Mouse (Mus musculus): ENCODE results near the gene Qrich2.
"Not testable (repeated sequence)": the region's sequence is repeated elsewhere in the genome, so short reads cannot be mapped to it uniquely, and the experiment has no call there.

Gene Qrich2

GRCm38 (mm10) chr11:116466141-116466540 is at the start of gene Qrich2:
Gene Qrich2 (minus strand): TSS chr11:116466241.
- no peak for DNase-seq (ENCODE audit: low spot score)

GRCm38 (mm10) chr11:116515330-116516020 is 49.4 kb upstream of the Qrich2 start:
- DNase-seq (ENCODE audit: low spot score), result no peak

GRCm38 (mm10) chr11:116513531-116514038 is 47.5 kb upstream of the Qrich2 start:
- no peak for DNase-seq (ENCODE audit: low spot score)

DNA sequence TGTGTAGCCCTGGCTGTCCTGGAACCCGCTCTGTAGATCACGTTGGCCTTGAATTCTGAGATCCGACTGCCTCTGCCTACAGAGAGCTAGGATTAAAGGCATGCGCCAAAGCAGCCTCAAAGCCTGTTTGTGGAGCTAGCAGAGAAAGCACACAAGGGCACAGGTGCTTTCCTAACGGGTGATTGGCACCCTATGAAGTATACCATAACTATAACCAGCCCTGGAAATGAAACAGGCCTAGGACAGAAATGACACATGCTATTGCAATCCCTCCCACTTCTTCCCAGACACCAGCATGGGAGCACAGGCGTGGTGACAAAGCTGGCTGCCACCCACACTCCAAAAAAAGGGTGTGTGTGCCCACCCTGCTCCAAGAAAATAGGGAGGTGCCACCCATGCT is 46.9 kb upstream of the Qrich2 start:
- DNase-seq (ENCODE audit: low spot score), result no peak

GRCm38 (mm10) chr11:116512154-116512553 is 46.1 kb upstream of the Qrich2 start:
- no peak for DNase-seq (ENCODE audit: low spot score)

GRCm38 (mm10) chr11:116511301-116511868 is 45.3 kb upstream of the Qrich2 start:
- DNase-seq (ENCODE audit: low spot score), result peak; percentile 46

- no peak for DNase-seq (ENCODE audit: low spot score)
These were observed 42.6 kb upstream of the Qrich2 start for GRCm38 (mm10) chr11:116508689-116509088.

- DNase-seq (ENCODE audit: low spot score), result no peak
These were observed 40.3 kb upstream of the Qrich2 start for GRCm38 (mm10) chr11:116506151-116506875.

DNA sequence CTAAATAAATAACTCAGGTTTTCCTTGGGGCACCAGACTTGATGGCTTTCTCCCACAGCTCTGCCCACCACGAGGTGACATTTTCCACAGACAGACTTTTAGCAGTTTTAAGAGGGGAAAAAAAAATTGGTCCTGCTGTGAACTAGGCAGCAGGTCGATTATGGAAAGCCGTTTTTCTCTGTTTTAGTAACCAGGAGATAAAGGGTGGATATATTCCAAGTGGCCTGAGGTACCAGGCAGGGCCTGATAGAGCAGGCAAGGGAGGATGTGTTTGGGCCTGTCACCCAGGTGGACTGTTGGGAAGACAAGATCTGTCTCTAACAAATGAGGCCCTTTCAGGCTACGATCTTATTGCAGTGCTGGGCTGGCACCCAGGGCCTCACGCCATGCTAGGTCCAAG is 39.5 kb upstream of the Qrich2 start:
- peak; percentile 26 for DNase-seq (ENCODE audit: low spot score)

GRCm38 (mm10) chr11:116504516-116504915 is 38.5 kb upstream of the Qrich2 start:
- no peak for DNase-seq (ENCODE audit: low spot score)

DNA sequence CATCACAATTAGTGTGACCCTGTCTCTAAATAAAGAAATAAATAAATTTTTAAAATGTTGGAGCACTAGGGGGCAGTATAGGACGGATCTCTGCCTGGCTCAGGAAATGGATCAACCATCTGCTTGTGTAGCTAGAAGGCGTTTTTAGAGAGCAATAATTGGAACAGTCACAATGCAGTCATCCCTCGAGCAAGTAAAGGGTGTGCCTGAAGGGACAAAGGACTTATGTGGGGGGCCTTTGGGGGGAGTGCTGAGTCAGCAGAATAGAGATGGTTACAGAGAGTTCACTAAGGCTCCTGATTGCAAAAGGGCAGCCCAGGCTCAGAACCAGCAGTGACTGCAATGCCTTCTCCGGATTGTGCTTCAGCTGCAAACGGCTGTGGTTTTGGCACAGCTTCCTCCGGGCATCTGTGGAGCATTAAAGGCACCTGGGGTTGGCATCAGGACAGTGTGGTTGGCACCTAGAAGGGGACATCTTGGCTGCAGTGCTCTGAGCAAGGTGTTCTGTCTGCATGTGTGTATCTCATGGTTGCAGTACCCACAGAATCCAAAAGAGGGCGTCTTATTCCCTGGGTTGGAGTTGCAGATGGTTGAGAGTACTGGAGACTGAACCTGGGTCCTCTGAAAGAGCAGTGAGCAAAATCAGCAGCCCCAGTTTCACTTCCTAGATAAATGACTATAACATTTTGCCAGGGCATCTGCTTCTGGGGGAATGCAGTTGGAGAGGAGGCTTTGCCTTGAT is 35.1 kb upstream of the Qrich2 start:
- DNase-seq (ENCODE audit: low spot score), result no peak

- no peak for DNase-seq (ENCODE audit: low spot score)
These were observed 33.0 kb upstream of the Qrich2 start for GRCm38 (mm10) chr11:116499018-116499417.

GRCm38 (mm10) chr11:116498596-116498995 is 32.6 kb upstream of the Qrich2 start:
- DNase-seq (ENCODE audit: low spot score), result no peak

- no peak for DNase-seq (ENCODE audit: low spot score)
These were observed 31.3 kb upstream of the Qrich2 start for GRCm38 (mm10) chr11:116497313-116497712.

- peak; percentile 87 for DNase-seq (ENCODE audit: low spot score)
These were observed 28.6 kb upstream of the Qrich2 start for GRCm38 (mm10) chr11:116494474-116495174.

GRCm38 (mm10) chr11:116493795-116494252 is 27.8 kb upstream of the Qrich2 start, which contains the start of gene Prpsap1:
Gene Prpsap1 (minus strand): TSS chr11:116494202.
- DNase-seq (ENCODE audit: low spot score), result peak; percentile 50

DNA sequence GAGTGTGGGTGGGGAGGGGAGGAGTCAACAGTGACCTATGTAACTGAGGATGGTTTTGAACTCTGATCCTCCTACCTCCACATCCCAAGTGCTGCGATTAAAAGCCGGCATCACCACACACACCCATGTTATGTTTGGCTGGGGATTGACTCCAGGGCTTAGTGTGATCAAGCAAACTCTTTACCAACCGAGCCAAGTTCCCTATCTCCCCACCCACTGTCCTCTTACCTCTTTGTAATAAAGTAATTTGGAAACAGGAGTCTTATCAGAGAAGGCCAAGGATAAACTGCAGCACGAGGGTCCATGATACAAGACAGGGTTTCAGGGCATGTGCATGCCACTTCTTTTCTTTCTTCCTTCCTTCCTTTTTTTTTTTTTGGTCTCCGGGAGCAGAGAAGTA is 27.1 kb upstream of the Qrich2 start:
- DNase-seq (ENCODE audit: low spot score), result no peak

DNA sequence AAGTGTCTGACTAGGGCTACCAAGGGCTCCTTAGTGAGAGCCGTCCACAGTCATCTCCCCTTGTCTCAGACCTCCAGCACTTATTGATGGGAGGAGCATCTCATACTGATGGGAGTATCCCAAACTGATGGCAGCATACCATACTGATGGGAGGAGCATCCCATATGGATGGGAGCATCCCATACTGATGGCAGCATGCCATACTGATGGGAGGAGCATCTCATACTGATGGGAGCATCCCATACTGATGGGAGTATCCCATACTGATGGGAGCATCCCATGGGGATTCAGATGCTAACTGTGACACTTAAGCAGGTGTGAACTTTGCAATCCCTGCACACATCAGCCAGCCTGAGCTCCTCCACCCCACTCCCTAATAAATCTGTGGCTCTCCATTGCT is 26.5 kb upstream of the Qrich2 start:
- not testable (repeated sequence) for DNase-seq (ENCODE audit: low spot score)

GRCm38 (mm10) chr11:116491338-116491737 is 25.3 kb upstream of the Qrich2 start:
- no peak for DNase-seq (ENCODE audit: low spot score)

GRCm38 (mm10) chr11:116490232-116491107 is 24.4 kb upstream of the Qrich2 start:
- peak; percentile 91 for DNase-seq (ENCODE audit: low spot score)
